Mouse (Mus musculus): ENCODE results near the gene Pitpnb. TPM values are rescaled to one million over a fixed set of nuclear protein-coding genes. Genes with fewer than 3 reads are reported as not detected.

The Pitpnb gene
- total RNA-seq (2023) = 10 to 100 TPM; 33.7 to 34.1 TPM

GRCm38 (mm10) chr5:111330417-111331098 is at the start of gene Pitpnb:
TSS of gene Pitpnb (plus strand) at chr5:111330763.

DNA sequence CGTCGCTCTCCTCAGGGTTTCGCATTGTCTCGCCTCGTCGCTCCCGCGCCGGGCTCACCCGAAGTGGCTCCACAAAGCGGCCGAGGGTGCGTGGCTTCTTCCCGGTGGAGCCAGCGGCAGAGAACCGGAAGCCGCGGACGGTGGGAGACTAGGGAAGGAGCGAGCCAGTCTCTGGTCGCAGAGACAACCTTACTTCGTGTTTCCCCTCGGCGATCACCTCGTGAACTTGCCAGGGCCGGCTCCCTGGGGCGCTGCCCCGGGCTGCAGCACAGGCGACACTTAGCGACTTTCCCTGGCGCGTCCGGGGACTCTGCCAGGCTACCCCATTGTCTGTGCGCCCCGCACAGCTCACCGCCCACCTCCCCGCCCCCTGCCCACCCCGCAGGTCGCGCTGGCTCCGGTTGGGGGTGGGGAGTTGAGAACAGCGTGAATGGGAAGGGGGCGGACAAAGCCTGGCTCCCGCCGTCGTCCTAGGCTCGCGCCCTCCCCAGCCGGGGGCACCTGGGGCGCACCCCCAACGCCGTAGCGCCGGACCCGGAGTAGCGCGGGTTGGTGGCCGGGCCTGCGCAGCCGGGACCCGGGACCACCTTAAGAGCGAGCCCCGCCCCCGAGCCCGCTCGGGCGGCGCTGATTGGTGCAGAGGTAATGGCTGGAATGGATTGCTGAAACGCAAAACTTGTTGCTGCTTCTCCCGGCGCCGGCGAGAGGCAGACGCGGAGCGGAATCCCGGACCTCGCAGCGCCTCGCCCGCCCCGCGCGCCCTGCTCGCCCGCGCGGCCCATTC is 86.2 kb downstream of the Pitpnb start, which contains the start of gene Mn1:
TSS of gene Mn1 (plus strand) at position 772 of the 784 bp plus-strand sequence.

Other genes with a start within 250 kb of the Pitpnb start
- under 1 TPM in 1 of 2 experiments, not detected in 1; 0.09 TPM for gene Mn1, start 86.6 kb downstream of the Pitpnb start, total RNA-seq (2023)

Data from neutrophil, adult 83 days (primary cell).